Mouse (Mus musculus) kidney, postnatal 36 days (tissue): Measurements from ENCODE around the gene Zfyve28.
A peak's percentile ranks its signal among the peaks of the same experiment; 100 is the strongest.

Experiments
- DNase-seq, 2 experiments: peaks; one replicate each; pipeline ENCODE4 v3.0.0; 2021 to 2022; ENCODE audit warnings: mixed read lengths in 2 of 2

The Zfyve28 gene

DNA sequence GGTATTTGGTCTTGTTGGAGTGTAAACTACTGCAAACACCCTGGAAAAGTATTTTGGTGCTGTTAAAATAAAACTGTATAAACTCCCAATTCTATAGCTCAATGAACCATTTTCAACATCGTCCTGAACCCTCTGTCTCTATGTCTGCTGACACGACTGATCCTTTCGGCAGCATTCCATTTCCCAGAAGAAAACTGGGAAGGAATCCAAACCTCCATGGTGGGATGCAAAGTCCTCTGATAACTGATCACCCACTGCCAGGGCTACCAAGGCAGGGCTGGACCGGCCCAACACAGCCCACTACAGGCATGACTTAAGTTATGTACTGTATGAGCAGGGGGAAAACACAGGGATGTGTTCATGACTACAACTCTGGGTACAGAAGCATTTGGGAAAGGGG, 86.2 kb downstream of the Zfyve28 start:
- peak in 1 of 2 experiments; percentile 39 for DNase-seq

GRCm38 (mm10) chr5:34201396-34201795, 86.9 kb downstream of the Zfyve28 start:
- peak; percentile 46 to 65 for DNase-seq

- no peak for DNase-seq
Observed at GRCm38 (mm10) chr5:34198615-34199014, 89.6 kb downstream of the Zfyve28 start.

GRCm38 (mm10) chr5:34197243-34197642, 91.0 kb downstream of the Zfyve28 start:
- DNase-seq: no peak

DNA sequence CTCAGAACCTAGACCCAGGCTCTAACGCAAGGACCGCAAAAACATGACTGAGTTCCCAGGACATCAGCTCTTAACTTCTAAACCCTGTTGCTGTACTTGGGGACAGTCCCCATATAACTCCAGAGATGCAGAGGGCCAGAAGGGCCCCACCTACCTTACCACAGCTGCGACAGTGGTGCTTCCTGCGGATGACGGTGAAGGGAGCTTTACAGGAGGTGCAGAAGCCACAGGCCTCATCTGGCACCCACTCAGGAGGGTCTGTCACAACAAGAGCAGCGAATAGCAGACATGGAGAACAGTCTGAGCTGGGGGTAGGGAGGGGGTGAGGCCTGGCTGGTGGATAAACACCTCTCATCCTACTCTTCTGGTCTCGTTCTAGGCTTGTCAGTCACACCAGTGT, 91.8 kb downstream of the Zfyve28 start:
- no peak for DNase-seq

DNA sequence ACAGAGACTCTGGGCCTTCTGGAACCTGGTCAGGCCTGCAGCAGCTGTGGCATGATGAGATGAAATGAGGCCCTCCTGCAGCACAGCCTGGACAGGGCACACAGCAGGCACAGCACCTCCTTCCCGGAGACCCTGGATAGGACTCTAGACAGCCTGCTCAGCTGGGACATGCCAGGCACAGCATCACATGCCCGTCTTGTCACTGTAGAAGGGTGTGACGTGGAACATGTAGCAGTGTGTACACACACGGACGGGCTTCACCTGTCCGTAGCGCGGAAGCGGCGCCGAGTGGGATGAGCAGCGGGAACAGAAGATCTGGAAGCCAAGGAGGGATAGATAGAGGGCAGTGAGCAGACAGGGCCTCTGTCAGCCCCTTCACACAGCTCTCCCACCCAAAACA, 92.5 kb downstream of the Zfyve28 start:
- DNase-seq: no peak

- DNase-seq: no peak
Observed at GRCm38 (mm10) chr5:34194975-34195662, 93.1 kb downstream of the Zfyve28 start.

GRCm38 (mm10) chr5:34194426-34194825, 93.8 kb downstream of the Zfyve28 start:
- DNase-seq: no peak

DNA sequence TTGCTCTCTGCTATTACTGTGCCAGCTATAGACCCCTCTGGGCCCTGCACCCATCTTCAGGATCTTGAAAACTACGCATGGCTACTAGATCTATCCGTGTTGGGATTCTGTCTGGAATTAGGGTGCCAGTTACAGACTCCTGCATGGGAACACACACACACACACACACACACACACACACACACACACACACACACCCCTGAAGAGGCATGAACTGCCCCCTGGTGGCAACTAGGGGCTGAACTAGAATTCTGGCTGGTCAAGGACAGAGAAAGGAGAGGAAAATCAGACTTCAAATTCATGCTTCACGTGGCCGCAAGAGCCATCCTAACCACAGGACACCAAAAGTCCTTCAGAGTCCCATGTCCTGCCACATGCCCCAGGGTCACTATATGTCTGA, 96.4 kb downstream of the Zfyve28 start:
- DNase-seq: peak; percentile 39 to 70

DNA sequence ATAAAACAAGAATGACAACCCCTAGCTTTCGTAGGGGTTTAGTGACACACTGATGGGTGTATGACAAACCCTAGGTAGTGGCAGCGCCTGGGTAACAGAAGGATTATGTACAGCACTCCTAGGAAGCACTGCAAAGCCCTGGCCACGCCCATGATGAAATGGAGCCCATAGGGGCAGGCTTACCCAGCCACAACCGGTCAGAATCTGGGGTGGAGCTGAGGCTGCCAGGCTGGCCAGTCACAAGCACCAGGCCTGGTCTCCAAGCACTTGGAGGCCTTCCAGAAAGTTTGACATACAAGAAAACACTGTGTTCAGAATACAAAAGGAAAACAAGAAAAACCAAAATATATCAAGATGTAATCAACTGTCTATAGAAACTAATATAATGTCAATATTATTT, 97.2 kb downstream of the Zfyve28 start:
- DNase-seq: peak; percentile 71 to 80

- no peak for DNase-seq
Observed at GRCm38 (mm10) chr5:34189521-34189920, 98.7 kb downstream of the Zfyve28 start.

DNA sequence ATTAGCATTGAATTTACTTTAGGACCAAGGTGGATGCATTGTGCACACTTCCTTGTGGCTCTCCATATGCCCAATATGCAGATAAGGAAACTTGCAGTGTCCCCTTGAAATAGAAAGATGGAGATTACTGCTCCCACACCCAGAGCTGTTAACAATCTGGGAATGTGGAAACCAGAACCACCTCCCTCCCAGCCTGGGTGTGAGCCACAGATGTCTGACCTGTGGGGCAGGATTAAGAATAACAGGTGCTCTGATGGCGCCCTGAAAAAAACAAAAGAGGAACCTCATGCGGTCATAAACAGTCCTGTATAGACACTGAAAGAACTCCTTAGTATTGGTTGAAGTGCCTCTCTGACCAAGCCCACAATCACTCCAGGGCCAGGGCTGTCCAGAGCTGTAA, 99.4 kb downstream of the Zfyve28 start:
- no peak for DNase-seq

DNA sequence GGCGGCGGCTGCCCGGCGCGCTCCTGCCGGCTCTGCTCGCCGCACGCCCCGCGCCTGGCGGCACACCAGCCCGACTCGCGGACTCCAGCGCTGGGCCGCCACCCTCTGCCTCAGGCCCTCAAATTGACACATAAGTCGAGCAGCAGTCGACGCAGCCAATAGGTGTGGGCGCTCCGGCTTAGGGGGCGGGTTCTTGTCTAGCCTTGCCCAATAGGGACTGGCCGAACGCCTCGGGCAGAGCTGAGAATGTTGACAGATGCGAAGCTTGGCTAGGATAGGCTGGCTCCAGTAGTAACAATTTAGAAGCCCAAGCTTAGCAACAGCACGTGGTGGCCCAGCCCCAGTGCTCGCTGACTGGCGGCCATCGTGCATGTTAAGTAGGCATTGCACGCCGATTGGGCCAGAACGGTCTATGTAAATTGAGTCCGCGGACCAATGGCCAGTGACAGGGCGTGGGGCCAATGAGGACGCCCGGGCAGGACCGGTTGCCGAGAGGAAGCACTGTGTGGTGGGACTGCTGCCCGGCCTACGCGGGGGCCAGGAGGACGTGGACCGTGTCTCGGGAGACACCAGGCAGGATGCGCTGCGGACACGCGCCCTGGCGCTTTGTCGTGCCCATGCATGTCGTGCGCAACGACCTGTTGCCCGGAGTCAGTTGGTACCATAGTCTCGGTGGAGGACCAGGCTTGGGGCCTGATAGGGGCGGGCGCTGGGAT, 100.5 kb downstream of the Zfyve28 start, which contains the start of gene Mxd4:
Gene Mxd4 (minus strand): TSS at position 120 of the 716 bp plus-strand sequence.
- DNase-seq: peak; percentile 99 to 100

DNA sequence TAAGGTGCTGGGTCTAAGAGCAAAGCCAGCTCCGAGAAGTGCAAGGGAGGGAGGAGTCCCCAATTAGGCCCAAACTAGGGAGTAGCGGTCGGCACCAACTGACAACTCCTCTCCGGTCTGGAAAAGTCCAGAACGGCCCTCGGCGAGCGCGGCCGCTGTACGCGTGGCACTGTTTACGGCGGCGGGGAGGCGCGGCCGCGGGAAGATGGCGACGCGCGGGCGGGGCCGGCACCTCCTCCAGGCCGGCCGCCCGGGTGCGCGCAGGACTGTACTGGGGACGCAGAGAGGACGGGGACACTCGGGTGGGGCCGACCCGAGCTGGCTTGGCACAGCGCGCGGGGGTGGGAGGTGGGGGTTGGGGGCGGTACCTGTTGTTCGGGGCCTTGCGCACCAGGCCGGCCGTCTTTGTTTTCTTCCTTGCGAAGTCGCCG, 101.3 kb downstream of the Zfyve28 start:
- DNase-seq: peak; percentile 76 to 84

DNA sequence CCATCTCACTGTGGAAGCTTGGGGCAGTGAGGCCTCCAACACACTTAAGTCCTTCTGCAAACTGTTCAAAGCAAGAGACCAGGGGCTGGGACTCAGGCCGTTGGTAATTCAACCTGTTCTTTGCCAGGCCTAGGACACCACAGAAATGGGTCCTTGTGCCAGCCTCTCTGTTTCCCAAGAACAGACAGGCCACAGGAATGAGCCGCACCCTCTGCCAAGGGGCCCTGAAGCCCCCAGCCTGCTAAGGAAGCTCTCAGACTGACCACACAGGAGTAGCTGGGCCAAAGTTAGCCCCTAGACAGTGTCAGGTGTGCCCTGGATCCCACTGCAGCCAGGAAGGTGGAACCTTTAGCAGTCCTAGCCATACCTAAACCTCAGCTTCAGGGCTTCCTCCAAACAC, 101.9 kb downstream of the Zfyve28 start:
- DNase-seq: no peak

DNA sequence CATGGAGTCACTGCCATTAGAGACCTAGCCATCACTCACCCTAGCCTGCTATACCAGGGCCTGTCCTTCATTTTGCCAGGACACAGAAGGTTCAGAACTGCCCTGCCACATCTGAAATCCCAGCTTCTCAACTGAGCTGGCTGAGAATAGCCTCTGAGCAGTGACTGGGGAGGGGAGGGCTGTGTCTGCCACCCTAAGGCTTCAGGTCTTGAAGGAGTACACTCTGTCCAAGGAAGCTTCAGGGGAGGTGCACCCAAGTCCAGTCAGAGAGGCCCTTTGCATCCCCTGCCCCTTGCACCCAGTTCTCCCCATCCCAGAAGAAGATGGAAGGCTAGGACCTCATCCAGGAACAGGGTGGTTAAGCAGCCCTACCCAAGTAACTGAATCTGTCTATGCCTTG, 102.5 kb downstream of the Zfyve28 start:
- no peak for DNase-seq

DNA sequence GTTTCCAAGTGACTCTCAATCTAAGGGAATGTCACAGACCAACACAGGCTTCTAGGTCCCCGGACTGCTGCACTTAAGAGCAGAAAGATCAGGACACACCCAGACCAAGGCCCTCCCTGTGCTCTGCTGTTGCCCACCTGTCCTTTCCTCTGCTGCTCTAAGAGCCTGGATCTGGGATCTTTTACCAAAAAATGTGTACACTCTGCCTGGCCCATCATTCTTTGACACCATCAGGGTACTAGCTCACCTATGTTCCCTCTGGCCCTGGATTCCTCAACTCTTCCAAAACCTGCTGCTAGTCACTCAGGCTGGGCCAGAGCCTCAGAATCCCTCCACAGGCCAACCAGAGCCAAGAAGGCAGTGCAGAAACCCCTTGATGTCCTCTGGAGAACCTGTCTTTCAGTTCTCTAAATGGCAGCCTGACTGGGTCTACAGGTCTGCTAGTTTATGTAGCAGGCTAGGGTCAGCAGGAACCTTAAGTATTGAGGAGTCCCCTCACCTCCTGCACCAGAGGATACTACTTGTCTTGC, 103.1 kb downstream of the Zfyve28 start:
- no peak for DNase-seq

DNA sequence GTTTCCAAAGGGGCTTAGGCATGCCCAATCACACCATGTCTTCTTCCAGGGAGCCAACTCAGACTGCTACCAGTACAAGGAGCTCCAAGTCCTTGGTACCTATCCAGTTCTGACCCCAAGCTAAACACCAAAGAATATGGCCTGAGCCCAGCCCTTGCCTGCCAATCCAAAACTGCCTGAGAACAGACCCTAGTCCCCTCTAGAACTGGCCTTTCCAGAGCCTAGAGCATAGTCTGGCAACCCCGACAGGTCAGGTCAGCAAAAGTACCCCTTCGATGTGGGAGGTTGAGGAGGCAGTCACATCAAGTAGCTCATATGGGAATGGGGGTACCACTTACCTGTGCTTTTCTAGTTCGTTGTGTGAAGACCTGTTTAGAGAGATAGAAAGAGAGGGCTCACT, 104.3 kb downstream of the Zfyve28 start:
- no peak for DNase-seq

DNA sequence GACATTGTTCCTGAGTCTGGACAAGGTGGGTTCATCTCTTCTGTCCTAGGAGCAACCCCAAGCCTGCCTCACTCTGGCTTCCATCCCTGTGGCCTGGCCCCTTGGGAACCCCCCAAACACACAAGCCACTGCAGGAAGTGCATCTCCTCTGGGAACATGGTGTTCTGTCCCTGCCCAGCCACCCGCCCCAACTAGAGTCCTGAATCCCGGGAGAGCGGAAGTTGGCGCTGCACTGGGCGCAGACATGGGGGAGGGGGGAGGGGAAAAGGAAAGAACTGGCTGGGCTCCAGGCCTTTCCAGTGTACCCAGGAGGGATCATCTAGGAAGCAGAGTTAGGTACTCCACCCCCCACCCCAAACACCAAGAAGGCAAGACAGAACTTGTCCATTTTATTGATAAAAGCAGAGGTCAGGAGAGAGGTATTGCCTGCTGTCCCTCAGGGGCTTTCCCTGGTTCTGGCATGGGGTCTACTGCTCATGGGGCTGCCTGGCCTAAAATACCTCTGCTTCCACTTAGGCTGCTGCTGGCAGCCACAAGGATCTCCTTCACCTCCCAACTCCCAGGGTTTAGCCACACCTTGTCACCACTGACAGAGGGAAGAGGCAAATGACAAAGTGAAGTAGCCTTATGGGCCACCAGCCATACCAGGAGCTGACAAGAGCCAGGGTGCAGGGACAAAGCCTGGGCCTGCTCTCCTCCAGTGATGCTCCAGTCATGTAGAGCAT, 104.9 kb downstream of the Zfyve28 start:
- DNase-seq: peak; percentile 74 to 91

- DNase-seq: peak; percentile 77 to 80
Observed at GRCm38 (mm10) chr5:34182486-34182885, 105.8 kb downstream of the Zfyve28 start.

- no peak for DNase-seq
Observed at GRCm38 (mm10) chr5:34177821-34178220, 110.4 kb downstream of the Zfyve28 start.

DNA sequence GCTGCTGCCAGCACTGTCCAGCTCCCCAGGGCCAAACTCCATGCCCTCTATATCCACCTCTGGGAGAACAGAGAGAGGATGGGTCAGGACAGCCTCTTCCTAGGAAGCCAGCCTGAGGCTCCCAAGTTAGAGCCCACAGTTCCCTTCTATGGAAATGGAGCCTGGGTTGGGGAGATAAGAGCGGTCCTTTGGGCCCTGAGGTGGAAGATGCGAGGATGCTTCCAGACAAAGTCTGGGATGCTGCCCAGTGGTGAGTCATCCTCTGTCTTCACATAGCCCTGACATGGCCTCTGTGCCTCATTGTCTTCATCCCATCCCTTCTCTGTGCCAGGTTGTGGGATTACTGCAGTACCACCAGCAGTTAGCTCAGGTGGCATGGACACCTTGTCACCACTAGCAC, 111.2 kb downstream of the Zfyve28 start:
- no peak for DNase-seq

DNA sequence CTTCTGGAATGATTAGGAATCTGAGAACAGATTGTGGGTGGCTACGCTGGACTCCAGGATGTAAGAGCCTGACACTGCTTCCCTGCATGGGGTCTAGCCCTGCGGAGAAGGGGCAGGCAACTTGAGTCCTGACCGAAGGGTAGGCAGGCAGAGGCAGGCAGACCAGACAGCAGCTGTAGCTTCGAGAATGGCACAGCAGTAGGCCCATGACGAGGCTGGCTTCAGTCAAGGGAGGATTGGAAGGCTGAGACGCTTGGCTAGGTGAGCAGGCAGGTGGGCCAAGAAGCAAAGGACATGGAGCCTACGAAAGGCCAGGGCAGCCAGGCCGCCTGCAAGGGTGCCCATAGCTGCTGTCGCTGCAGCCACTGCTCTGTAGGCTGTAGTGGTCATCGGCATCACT, 111.6 kb downstream of the Zfyve28 start:
- DNase-seq: no peak

DNA sequence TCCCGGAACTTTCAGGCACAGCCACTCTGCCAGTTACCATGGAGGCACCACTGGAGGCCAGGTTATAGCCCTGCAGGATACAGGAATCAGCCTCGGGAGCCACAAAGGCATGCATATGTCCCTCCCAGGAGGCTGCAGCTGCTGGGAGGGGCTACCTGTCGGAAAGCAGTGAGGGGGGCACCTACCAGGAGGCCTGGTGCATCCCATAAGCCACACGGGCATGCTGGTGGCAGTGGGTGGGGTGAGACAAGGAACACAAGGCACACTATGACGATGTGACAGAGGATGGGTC, 112.9 kb downstream of the Zfyve28 start:
- no peak for DNase-seq
